Mouse (Mus musculus): Measurements from ENCODE around the gene Slc47a2. TPM values are rescaled to one million over a fixed set of nuclear protein-coding genes. Genes with fewer than 3 reads are reported as not detected.

Slc47a2 gene
- polyA plus RNA-seq, 1 experiment from 2014 or later: not detected

DNA sequence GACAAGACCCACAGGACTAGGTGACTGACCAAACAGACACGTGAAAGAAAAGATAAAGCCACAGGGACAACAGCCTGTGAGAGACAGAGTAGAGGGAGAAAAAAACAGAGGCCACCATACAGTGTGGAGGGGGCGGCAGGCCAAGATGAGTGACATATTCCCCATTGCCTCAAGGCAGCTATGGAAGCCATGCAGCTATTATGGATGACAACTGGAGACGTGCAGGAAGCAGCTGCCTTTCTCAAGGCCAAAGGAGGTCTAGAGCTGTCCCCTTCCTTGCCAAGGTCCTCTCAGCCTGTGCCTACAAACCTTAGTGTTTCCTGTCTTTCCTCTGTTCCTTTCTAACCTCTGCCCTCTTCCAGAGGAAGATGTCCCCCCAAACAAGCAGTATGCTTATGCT, 23.3 kb upstream of the Slc47a2 start:
- peak overlapping the region; percentile 10; the same call in 1 of the 2 replicates for H3K4me3 ChIP-seq
- ATAC-seq (ENCODE audit: insufficient number of reproducible peaks, low FRiP score): no peak

DNA sequence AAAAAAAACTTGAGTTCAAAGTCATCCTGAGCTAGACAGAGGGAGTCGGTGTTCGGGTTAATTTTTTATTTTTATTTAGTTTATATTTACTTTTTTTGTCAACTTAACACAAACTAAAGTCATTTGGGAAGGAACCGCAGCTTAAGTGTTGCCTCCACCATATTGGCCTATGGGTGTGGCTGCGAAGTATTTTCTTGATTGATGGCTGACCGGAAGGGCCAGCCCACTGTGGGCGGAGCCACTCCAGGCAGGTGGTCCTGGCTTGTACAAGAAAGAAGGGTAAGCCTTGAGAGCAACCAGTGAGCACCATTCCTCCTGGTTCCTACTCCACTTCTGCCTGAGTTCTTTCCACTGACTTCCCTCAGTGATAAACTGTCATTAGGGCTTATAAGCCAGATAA, 21.4 kb upstream of the Slc47a2 start:
- ATAC-seq (ENCODE audit: insufficient number of reproducible peaks, low FRiP score): no peak

More for the DNA sequence above, 23.3 kb upstream of the Slc47a2 start:
- 0 out of 2 replicates have a peak, but pooled peaks cover 3% of the 10 kb centered on the region for H3K27me3 ChIP-seq (replicated peaks)
- H3K9me3 ChIP-seq (replicated peaks): no peaks in the 10 kb centered on the region
- H3K36me3 ChIP-seq: no peaks in the 10 kb centered on the region
- peak overlapping the region; percentile 61 for H3K4me2 ChIP-seq
- H3K9ac ChIP-seq: peak overlapping the region; percentile 57
- peaks cover 52% of the 10 kb centered on the region for H3K4me1 ChIP-seq (replicated peaks)
- H3K27ac ChIP-seq (ENCODE audit: poor library complexity, severe bottlenecking): peak overlapping the region; percentile 99
- WGBS: 34% methylated on average over 3 of the region's 3 CpGs

DNA sequence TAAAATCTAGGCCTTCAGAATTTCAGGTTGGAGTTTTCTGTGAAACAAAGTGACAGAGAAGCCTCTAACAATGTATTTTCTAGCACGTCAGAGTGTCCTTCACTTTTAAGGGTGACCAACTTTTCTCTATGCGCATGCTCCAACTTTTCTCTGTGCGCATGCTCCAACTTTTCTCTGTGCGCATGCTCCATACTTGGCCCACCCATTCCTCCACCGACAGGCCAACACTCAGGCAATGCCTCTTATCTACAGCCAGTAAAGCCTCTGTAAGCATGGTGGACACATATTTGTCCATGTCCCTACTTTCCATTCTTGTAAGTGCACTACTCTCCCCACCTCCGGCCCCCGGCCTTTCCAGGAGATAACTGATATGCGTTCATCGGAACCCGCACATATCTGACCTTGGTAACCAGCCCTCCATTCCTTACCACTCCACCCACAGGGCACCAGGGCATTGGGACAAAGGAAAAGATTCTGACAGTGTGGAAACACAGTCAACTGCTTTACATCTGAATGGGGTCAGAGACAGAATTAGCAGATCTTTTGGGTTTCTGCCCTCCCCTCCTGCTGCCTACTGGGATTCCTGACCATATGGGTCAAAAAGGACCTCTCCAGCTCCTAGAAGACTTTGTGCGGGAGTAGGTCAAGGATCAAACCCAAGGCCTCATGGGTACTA, 19.0 kb upstream of the Slc47a2 start:
- no peak overlapping the region for H3K4me3 ChIP-seq
- H3K36me3 ChIP-seq: peaks cover 12% of the 10 kb centered on the region; the same call in 1 of the 2 replicates
- 56% methylated on average over 11 of the region's 11 CpGs for WGBS
- no peak overlapping the region for H3K9ac ChIP-seq
- no peaks in the 10 kb centered on the region for H3K27me3 ChIP-seq (replicated peaks)
- peak overlapping the region; percentile 35; the same call in 1 of the 2 replicates for H3K27ac ChIP-seq (ENCODE audit: poor library complexity, severe bottlenecking)
- no peak for ATAC-seq (ENCODE audit: insufficient number of reproducible peaks, low FRiP score)
- no peaks in the 10 kb centered on the region for H3K9me3 ChIP-seq (replicated peaks)
- peaks cover 33% of the 10 kb centered on the region for H3K4me1 ChIP-seq (replicated peaks)
- no peak overlapping the region for H3K4me2 ChIP-seq

More for the DNA sequence above, 21.4 kb upstream of the Slc47a2 start:
- Histone ChIP-seq H3K36me3 (0 out of 2 replicates have a peak, but pooled peaks cover 3% of the 10 kb centered on the region), H3K4me3 (no peak overlapping the region), H3K9ac (no peak overlapping the region), H3K9me3 (replicated peaks) (no peaks in the 10 kb centered on the region), H3K27ac (ENCODE audit: poor library complexity, severe bottlenecking) (no peak overlapping the region), H3K4me2 (no peak overlapping the region), H3K4me1 (replicated peaks) (peaks cover 48% of the 10 kb centered on the region), H3K27me3 (replicated peaks) (no peaks in the 10 kb centered on the region)
- WGBS: 90% methylated on average over 6 of the region's 6 CpGs

DNA sequence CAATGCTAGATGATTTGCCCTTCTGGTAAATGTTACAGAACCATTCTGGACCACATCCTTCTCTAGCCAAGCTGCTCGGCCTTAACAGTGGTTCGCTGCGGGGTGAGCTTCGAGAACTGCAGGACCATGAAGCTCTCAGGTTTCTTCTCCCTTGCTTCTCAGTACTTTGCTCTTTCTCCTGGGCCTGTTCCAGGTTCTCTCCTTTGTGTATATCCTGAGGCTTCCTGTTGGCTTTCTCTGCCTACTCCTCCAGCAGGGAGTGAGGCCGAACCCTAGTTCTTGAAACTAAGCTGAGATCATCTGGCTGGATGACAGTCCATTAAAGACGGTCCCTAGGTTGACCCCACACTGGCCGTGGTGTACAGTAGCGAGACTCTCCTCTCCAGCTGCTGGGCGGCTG, 13.9 kb upstream of the Slc47a2 start:
- Histone ChIP-seq H3K4me1 (replicated peaks) (peaks cover 3% of the 10 kb centered on the region), H3K9ac (no peak overlapping the region), H3K36me3 (peaks cover 12% of the 10 kb centered on the region; the same call in 1 of the 2 replicates), H3K27me3 (replicated peaks) (no peaks in the 10 kb centered on the region), H3K4me2 (no peak overlapping the region), H3K4me3 (no peak overlapping the region), H3K9me3 (replicated peaks) (no peaks in the 10 kb centered on the region), H3K27ac (ENCODE audit: poor library complexity, severe bottlenecking) (no peak overlapping the region)
- no peak for ATAC-seq (ENCODE audit: insufficient number of reproducible peaks, low FRiP score)
- 84% methylated on average over 9 of the region's 9 CpGs for WGBS

DNA sequence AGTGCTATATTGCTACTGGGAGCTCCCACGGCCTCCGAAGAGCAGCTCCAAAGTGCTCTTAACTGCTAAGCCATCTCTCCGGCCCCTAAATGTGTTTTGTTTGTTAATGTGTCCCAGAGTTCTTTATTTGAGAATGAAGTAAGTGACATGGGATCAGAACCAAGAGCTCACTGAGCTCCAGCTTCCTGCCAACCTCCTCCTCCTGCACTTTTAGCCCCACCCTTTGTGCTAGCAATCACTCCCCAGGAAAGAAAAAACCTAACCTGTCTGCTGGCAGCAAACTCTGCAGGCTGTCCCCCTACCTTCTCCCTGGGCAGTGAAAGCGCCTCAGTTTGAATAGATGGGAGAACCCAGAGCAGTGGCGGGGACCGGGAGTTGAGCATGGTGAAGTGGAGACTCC, 13.5 kb upstream of the Slc47a2 start:
- Histone ChIP-seq H3K9ac (no peak overlapping the region), H3K9me3 (replicated peaks) (no peaks in the 10 kb centered on the region), H3K36me3 (peaks cover 12% of the 10 kb centered on the region; the same call in 1 of the 2 replicates), H3K4me2 (no peak overlapping the region), H3K27ac (ENCODE audit: poor library complexity, severe bottlenecking) (no peak overlapping the region), H3K4me3 (no peak overlapping the region), H3K4me1 (replicated peaks) (no peaks in the 10 kb centered on the region; the same call in 1 of the 2 replicates), H3K27me3 (replicated peaks) (no peaks in the 10 kb centered on the region)
- WGBS: 73% methylated on average over 6 of the region's 6 CpGs
- no peak for ATAC-seq (ENCODE audit: insufficient number of reproducible peaks, low FRiP score)

DNA sequence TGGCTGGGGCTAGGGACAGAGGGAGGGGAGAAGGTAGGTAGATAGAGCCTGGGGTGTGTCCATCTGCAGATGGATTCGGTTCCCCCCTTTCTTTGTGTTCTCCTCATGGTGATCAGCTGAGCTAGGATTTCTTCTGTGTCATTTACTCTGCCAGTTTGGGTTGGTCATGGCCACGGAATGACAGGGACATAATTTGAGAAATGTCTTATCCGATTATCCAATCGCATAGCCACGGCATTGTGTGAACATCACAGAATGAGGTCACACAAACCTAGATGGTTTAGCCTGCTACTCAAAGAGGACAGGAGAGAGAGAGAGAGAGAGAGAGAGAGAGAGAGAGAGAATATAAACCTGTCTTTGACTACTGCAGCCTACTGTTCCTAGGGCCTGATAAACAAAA, 12.7 kb upstream of the Slc47a2 start:
- Histone ChIP-seq H3K36me3 (peaks cover 12% of the 10 kb centered on the region; the same call in 1 of the 2 replicates), H3K9ac (no peak overlapping the region), H3K9me3 (replicated peaks) (no peaks in the 10 kb centered on the region), H3K4me1 (replicated peaks) (no peaks in the 10 kb centered on the region; the same call in 1 of the 2 replicates), H3K4me3 (no peak overlapping the region), H3K27me3 (replicated peaks) (no peaks in the 10 kb centered on the region), H3K4me2 (no peak overlapping the region), H3K27ac (ENCODE audit: poor library complexity, severe bottlenecking) (no peak overlapping the region)
- ATAC-seq (ENCODE audit: insufficient number of reproducible peaks, low FRiP score): no peak
- WGBS: 86% methylated on average over 5 of the region's 5 CpGs

DNA sequence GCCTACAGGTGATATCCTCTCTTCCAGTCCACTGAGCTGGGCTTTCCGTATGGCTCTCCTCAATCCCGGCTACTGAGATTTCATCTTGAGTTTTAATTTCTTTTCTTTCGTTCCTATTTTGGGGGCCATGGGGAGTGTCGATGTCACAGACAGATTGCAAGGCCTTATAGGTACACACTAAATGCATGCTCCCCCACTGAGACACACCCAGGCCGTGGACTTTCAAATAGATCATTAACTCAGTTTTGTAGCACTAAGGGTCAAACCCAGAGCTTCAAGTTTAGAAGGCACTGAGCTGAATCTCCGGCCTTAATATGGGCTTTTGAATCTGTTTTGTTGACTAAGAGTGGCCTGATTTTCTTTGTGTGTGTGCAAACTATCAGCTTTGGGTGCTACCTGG, 11.7 kb upstream of the Slc47a2 start:
- Histone ChIP-seq H3K27ac (ENCODE audit: poor library complexity, severe bottlenecking) (no peak overlapping the region), H3K4me2 (no peak overlapping the region), H3K9me3 (replicated peaks) (no peaks in the 10 kb centered on the region), H3K27me3 (replicated peaks) (no peaks in the 10 kb centered on the region), H3K4me3 (no peak overlapping the region), H3K9ac (no peak overlapping the region), H3K4me1 (replicated peaks) (no peaks in the 10 kb centered on the region; the same call in 1 of the 2 replicates), H3K36me3 (peaks cover 11% of the 10 kb centered on the region; the same call in 1 of the 2 replicates)
- ATAC-seq (ENCODE audit: insufficient number of reproducible peaks, low FRiP score): no peak
- 85% methylated on average over 6 of the region's 6 CpGs for WGBS

DNA sequence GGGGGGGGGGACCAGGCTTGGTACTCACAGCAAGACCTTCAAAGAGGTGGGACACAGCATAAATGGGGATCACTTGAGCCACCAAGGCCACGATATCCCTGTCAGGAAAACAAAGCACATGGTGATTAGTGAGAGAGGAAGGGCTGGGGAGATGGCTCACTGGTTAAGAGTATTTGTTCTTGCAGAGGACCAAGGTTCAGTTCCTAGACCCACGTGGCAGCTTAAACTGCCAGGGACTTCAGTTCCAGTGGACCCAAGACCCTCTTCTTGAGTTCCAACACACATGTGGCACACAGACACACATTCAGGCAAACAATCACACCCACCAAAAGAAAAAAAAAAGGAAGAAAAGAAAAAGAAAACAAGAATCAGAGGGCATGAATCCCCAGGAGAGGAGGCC, 10.4 kb upstream of the Slc47a2 start:
- Histone ChIP-seq H3K27ac (ENCODE audit: poor library complexity, severe bottlenecking) (no peak overlapping the region), H3K27me3 (replicated peaks) (peaks cover 9% of the 10 kb centered on the region), H3K4me1 (replicated peaks) (no peaks in the 10 kb centered on the region; the same call in 1 of the 2 replicates), H3K36me3 (peaks cover 4% of the 10 kb centered on the region; the same call in 1 of the 2 replicates), H3K4me2 (no peak overlapping the region), H3K9me3 (replicated peaks) (no peaks in the 10 kb centered on the region), H3K9ac (no peak overlapping the region), H3K4me3 (no peak overlapping the region)
- WGBS: 66% methylated on average over 2 of the region's 2 CpGs
- no peak for ATAC-seq (ENCODE audit: insufficient number of reproducible peaks, low FRiP score)

DNA sequence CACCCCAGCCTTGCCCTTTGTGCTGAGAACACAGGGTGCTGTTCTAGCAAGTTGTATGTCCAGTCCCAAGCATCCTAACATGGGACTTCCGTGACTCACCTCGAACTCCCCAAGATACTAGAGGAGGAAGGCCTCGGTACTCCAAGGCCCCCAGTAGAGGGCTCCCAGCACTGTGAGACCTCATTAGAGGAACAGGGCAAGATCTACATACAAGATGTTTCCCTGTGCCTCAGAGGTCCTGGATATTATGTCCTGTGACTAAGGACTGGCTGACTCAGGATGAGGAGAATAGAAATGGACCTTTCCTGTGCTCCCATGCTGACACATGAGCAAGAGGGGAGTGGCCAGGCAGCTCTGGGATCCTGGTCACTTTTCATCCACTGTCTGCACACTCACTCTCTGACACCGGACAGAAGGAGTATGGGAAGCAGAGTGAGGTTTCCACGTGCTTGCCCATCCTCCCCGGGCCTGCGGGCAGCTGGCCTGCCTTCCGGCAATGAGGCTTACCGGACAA, 9.5 kb upstream of the Slc47a2 start:
- Histone ChIP-seq H3K9ac (no peak overlapping the region), H3K4me3 (no peak overlapping the region), H3K27ac (ENCODE audit: poor library complexity, severe bottlenecking) (no peak overlapping the region), H3K36me3 (no peaks in the 10 kb centered on the region), H3K4me2 (no peak overlapping the region), H3K4me1 (replicated peaks) (no peaks in the 10 kb centered on the region; the same call in 1 of the 2 replicates), H3K27me3 (replicated peaks) (peaks cover 9% of the 10 kb centered on the region), H3K9me3 (replicated peaks) (no peaks in the 10 kb centered on the region)
- no peak for ATAC-seq (ENCODE audit: insufficient number of reproducible peaks, low FRiP score)
- 54% methylated on average over 9 of the region's 9 CpGs for WGBS

DNA sequence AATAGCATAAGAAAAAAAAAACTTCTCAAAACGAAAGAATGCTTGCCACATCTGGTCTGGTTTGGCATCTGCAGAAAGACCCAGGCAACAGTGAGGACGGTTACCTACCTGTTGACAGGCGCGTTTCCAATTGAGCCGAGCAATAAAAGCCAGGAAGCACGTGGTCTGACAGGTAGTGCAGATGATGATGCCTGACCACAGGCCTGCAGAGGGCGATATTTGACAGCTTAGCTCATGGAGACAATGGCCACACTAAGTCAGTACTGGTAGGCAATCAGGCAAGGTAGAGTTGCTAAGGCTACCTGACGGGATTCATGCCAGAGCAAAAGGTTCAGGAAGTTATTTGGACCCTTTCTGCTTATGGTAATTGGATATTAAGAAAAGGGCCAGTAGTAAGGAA, 6.7 kb upstream of the Slc47a2 start:
- H3K4me1 ChIP-seq (replicated peaks): no peaks in the 10 kb centered on the region; the same call in 1 of the 2 replicates
- no peak overlapping the region for H3K4me3 ChIP-seq
- no peak overlapping the region for H3K4me2 ChIP-seq
- H3K9me3 ChIP-seq (replicated peaks): no peaks in the 10 kb centered on the region
- peaks cover 17% of the 10 kb centered on the region for H3K27me3 ChIP-seq (replicated peaks)
- no peak overlapping the region for H3K27ac ChIP-seq (ENCODE audit: poor library complexity, severe bottlenecking)
- ATAC-seq (ENCODE audit: insufficient number of reproducible peaks, low FRiP score): no peak
- WGBS: 8% methylated on average over 8 of the region's 8 CpGs
- no peak overlapping the region for H3K9ac ChIP-seq
- H3K36me3 ChIP-seq: no peaks in the 10 kb centered on the region

DNA sequence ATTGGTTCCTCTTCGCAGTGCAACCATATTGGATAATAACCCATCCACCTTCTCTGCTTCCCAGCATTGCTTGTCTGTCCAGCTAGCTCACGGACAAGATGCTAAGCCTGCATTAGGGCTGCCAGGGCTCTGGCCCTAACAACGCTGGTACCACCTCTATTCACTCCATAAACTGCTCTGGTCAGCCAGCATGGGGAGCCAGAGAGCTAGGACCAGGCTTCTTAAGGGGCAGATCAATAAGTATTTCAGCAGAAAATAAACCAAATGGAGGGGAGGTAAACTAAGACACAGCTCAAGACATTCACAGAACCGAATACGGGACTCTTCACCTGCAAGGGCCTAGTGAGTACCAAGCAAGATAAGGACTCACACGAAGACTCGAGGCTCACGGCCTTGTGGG, 3.5 kb upstream of the Slc47a2 start:
- Histone ChIP-seq H3K9ac (no peak overlapping the region), H3K36me3 (no peaks in the 10 kb centered on the region), H3K4me1 (replicated peaks) (peaks cover 13% of the 10 kb centered on the region; the same call in 1 of the 2 replicates), H3K9me3 (replicated peaks) (no peaks in the 10 kb centered on the region), H3K4me3 (no peak overlapping the region), H3K4me2 (no peak overlapping the region), H3K27me3 (replicated peaks) (peaks cover 42% of the 10 kb centered on the region), H3K27ac (ENCODE audit: poor library complexity, severe bottlenecking) (no peak overlapping the region)
- WGBS: 61% methylated on average over 8 of the region's 8 CpGs
- ATAC-seq (ENCODE audit: insufficient number of reproducible peaks, low FRiP score): no peak
